Mouse (Mus musculus): Measurements from ENCODE around the gene Abl1. TPM values are rescaled to one million over a fixed set of nuclear protein-coding genes. Genes with fewer than 3 reads are reported as not detected.

The Abl1 gene
- polyA plus RNA-seq, 1 experiment, result 39.5 TPM

GRCm38 (mm10) chr2:31741728-31742127, 53.6 kb downstream of the Abl1 start:
- no peak for DNase-seq (ENCODE audit: extremely low spot score in 1 of 2, low spot score in 1 of 2)

- DNase-seq (ENCODE audit: extremely low spot score in 1 of 2, low spot score in 1 of 2), result peak in 1 of 2 experiments; percentile 59
Observed at GRCm38 (mm10) chr2:31742134-31742533, 54.0 kb downstream of the Abl1 start.

- DNase-seq (ENCODE audit: extremely low spot score in 1 of 2, low spot score in 1 of 2), result no peak
Observed at GRCm38 (mm10) chr2:31745741-31746243, 57.6 kb downstream of the Abl1 start.

- DNase-seq (ENCODE audit: extremely low spot score in 1 of 2, low spot score in 1 of 2), result no peak
Observed at GRCm38 (mm10) chr2:31746835-31747234, 58.7 kb downstream of the Abl1 start.

GRCm38 (mm10) chr2:31749046-31749709, 61.0 kb downstream of the Abl1 start:
- DNase-seq (ENCODE audit: extremely low spot score in 1 of 2, low spot score in 1 of 2), result no peak

GRCm38 (mm10) chr2:31750133-31750532, 62.0 kb downstream of the Abl1 start:
- DNase-seq (ENCODE audit: extremely low spot score in 1 of 2, low spot score in 1 of 2), result no peak

GRCm38 (mm10) chr2:31757472-31757871, 69.3 kb downstream of the Abl1 start:
- DNase-seq (ENCODE audit: extremely low spot score in 1 of 2, low spot score in 1 of 2), result no peak

- no peak for DNase-seq (ENCODE audit: extremely low spot score in 1 of 2, low spot score in 1 of 2)
Observed at GRCm38 (mm10) chr2:31758966-31759365, 70.8 kb downstream of the Abl1 start.

- DNase-seq (ENCODE audit: extremely low spot score in 1 of 2, low spot score in 1 of 2), result no peak
Observed at GRCm38 (mm10) chr2:31759751-31760460, 71.7 kb downstream of the Abl1 start.

GRCm38 (mm10) chr2:31760486-31760885, 72.3 kb downstream of the Abl1 start:
- no peak for DNase-seq (ENCODE audit: extremely low spot score in 1 of 2, low spot score in 1 of 2)

- DNase-seq (ENCODE audit: extremely low spot score in 1 of 2, low spot score in 1 of 2), result no peak
Observed at GRCm38 (mm10) chr2:31761115-31761531, 72.9 kb downstream of the Abl1 start.

GRCm38 (mm10) chr2:31761585-31761984, 73.4 kb downstream of the Abl1 start:
- no peak for DNase-seq (ENCODE audit: extremely low spot score in 1 of 2, low spot score in 1 of 2)

- no peak for DNase-seq (ENCODE audit: extremely low spot score in 1 of 2, low spot score in 1 of 2)
Observed at GRCm38 (mm10) chr2:31762155-31762554, 74.0 kb downstream of the Abl1 start.

- no peak for DNase-seq (ENCODE audit: extremely low spot score in 1 of 2, low spot score in 1 of 2)
Observed at GRCm38 (mm10) chr2:31762853-31763252, 74.7 kb downstream of the Abl1 start.

- no peak for DNase-seq (ENCODE audit: extremely low spot score in 1 of 2, low spot score in 1 of 2)
Observed at GRCm38 (mm10) chr2:31763271-31763670, 75.1 kb downstream of the Abl1 start.

- DNase-seq (ENCODE audit: extremely low spot score in 1 of 2, low spot score in 1 of 2), result no peak
Observed at GRCm38 (mm10) chr2:31767104-31767503, 78.9 kb downstream of the Abl1 start.

GRCm38 (mm10) chr2:31767815-31768214, 79.6 kb downstream of the Abl1 start:
- no peak for DNase-seq (ENCODE audit: extremely low spot score in 1 of 2, low spot score in 1 of 2)

GRCm38 (mm10) chr2:31769115-31769514, 80.9 kb downstream of the Abl1 start:
- DNase-seq (ENCODE audit: extremely low spot score in 1 of 2, low spot score in 1 of 2), result no peak

GRCm38 (mm10) chr2:31769631-31770111, 81.5 kb downstream of the Abl1 start:
- no peak for DNase-seq (ENCODE audit: extremely low spot score in 1 of 2, low spot score in 1 of 2)

- no peak for DNase-seq (ENCODE audit: extremely low spot score in 1 of 2, low spot score in 1 of 2)
Observed at GRCm38 (mm10) chr2:31770781-31771441, 82.7 kb downstream of the Abl1 start.

- no peak for DNase-seq (ENCODE audit: extremely low spot score in 1 of 2, low spot score in 1 of 2)
Observed at GRCm38 (mm10) chr2:31776479-31776878, 88.3 kb downstream of the Abl1 start.

All from frontal cortex, adult 2 months (tissue).